Mouse (Mus musculus) MEL-GATA-1-ER (cell line): Measurements from ENCODE around the gene Fgfr2.

ENCODE experiments used
- DNase-seq: peaks from one replicate; pipeline ENCODE4 v3.0.0-alpha.2; 2012; ENCODE audit warnings: low read depth; ENCODE audit errors: extremely low read depth

The Fgfr2 gene

GRCm38 (mm10) chr7:130698480-130698879 lies 2424.7 kb downstream of the Fgfr2 start:
- no peak for DNase-seq

GRCm38 (mm10) chr7:130696347-130697234 lies 2426.6 kb downstream of the Fgfr2 start:
- no peak for DNase-seq

- DNase-seq, result no peak
Observed at GRCm38 (mm10) chr7:130695669-130696338, 2427.3 kb downstream of the Fgfr2 start.

- DNase-seq, result no peak
Observed at GRCm38 (mm10) chr7:130693800-130694193, 2429.4 kb downstream of the Fgfr2 start.

GRCm38 (mm10) chr7:130692943-130693799 lies 2430.0 kb downstream of the Fgfr2 start:
- DNase-seq, result no peak

- DNase-seq, result no peak
Observed at GRCm38 (mm10) chr7:130692392-130692942, 2430.7 kb downstream of the Fgfr2 start.

- DNase-seq, result no peak
Observed at GRCm38 (mm10) chr7:130691931-130692330, 2431.2 kb downstream of the Fgfr2 start.

- DNase-seq, result no peak
Observed at GRCm38 (mm10) chr7:130690869-130691268, 2432.3 kb downstream of the Fgfr2 start.

- DNase-seq, result no peak
Observed at GRCm38 (mm10) chr7:130688601-130689000, 2434.5 kb downstream of the Fgfr2 start.

- DNase-seq, result no peak
Observed at GRCm38 (mm10) chr7:130681798-130682197, 2441.4 kb downstream of the Fgfr2 start.

- no peak for DNase-seq
Observed at GRCm38 (mm10) chr7:130678414-130678813, 2444.7 kb downstream of the Fgfr2 start.

- no peak for DNase-seq
Observed at GRCm38 (mm10) chr7:130677541-130678274, 2445.4 kb downstream of the Fgfr2 start.

GRCm38 (mm10) chr7:130676885-130677540 lies 2446.1 kb downstream of the Fgfr2 start:
- no peak for DNase-seq

- DNase-seq, result no peak
Observed at GRCm38 (mm10) chr7:130674526-130674925, 2448.6 kb downstream of the Fgfr2 start.

GRCm38 (mm10) chr7:130673169-130674033 lies 2449.7 kb downstream of the Fgfr2 start:
- DNase-seq, result no peak

- no peak for DNase-seq
Observed at GRCm38 (mm10) chr7:130671301-130671700, 2451.8 kb downstream of the Fgfr2 start.

- DNase-seq, result no peak
Observed at GRCm38 (mm10) chr7:130670358-130670757, 2452.8 kb downstream of the Fgfr2 start.

- DNase-seq, result no peak
Observed at GRCm38 (mm10) chr7:130669370-130669881, 2453.7 kb downstream of the Fgfr2 start.

GRCm38 (mm10) chr7:130668729-130669281 lies 2454.3 kb downstream of the Fgfr2 start:
- DNase-seq, result no peak
